In genomic region chr7:100120791-100121261, GRCm38 (mm10) we compare ENCODE assay signal across 8 mouse cellular contexts. TPM values are rescaled to one million over a fixed set of nuclear protein-coding genes. Genes with fewer than 3 reads are reported as not detected.
DNase-seq lines count a peak whose midpoint lies in the region; ATAC-seq and TF ChIP-seq lines count a peak whose summit lies in the region.

No protein-coding gene starts in this region.

- H3K4me1 ChIP-seq in heart, adult 2 months (ENCODE audit: control insufficient read depth, insufficient read depth, low read length), result 0 out of 2 replicates have a peak, but pooled peaks cover 3% of the 10 kb centered on the region
- no peaks in the 10 kb centered on the region for H3K4me1 ChIP-seq in hindbrain, embryonic 11.5 days (replicated peaks; ENCODE audit: control insufficient read depth, insufficient read depth, low read length)
- peaks cover 5 to 8% of the 10 kb centered on the region in 2 experiments; a peak in 3 of 4 replicates for H3K4me1 ChIP-seq in liver, embryonic 14.5 days (replicated peaks; ENCODE audit: control insufficient read depth in 2 of 2, insufficient read depth in 2 of 2, low read length in 1 of 2)
- peaks cover 19% of the 10 kb centered on the region for H3K4me1 ChIP-seq in neural tube, embryonic 15.5 days

- ATAC-seq in hindbrain, embryonic 11.5 days (ENCODE audit: low FRiP score), result peak; percentile 77
- peak; percentile 76 for ATAC-seq in liver, embryonic 14.5 days (ENCODE audit: insufficient read depth)
- peak; percentile 68 for ATAC-seq in neural tube, embryonic 15.5 days (ENCODE audit: low FRiP score)

- peak overlapping the region; percentile 93 for H3K4me3 ChIP-seq in heart, adult 2 months
- peak overlapping the region; percentile 86 for H3K4me3 ChIP-seq in hindbrain, embryonic 11.5 days (ENCODE audit: low read depth, low read length)
- H3K4me3 ChIP-seq in liver, embryonic 14.5 days (ENCODE audit: insufficient read depth in 1 of 2, low read depth in 2 of 2, low read length in 2 of 2), result peak overlapping the region; percentile 87 to 88
- H3K4me3 ChIP-seq in neural tube, embryonic 15.5 days (replicated peaks), result peak overlapping the region; percentile 100

- DNase-seq in heart, adult 2 months, result no peak
- DNase-seq in heart, postnatal 25 days (ENCODE audit: low spot score), result no peak
- peak; percentile 49 for DNase-seq in ES-CJ7 (ENCODE audit: low read depth, low spot score)
- DNase-seq in embryo, embryonic 11.5 days (ENCODE audit: low read depth, low spot score), result peak; percentile 36
- DNase-seq in hindbrain, embryonic 11.5 days (ENCODE audit: low spot score), result no peak
- DNase-seq in liver, embryonic 14.5 days (ENCODE audit: low read depth in 3 of 3, low spot score in 3 of 3), result peak; percentile 51 to 55 (median 52)
- DNase-seq in thymus, postnatal 14 days, result no peak

- peak overlapping the region; percentile 75 for H3K4me2 ChIP-seq in hindbrain, embryonic 11.5 days (replicated peaks; ENCODE audit: low read depth, low read length)
- peak overlapping the region; percentile 71 for H3K4me2 ChIP-seq in liver, embryonic 14.5 days (ENCODE audit: low read depth)
- H3K4me2 ChIP-seq in neural tube, embryonic 15.5 days, result peak overlapping the region; percentile 81

- WGBS in heart, adult 2 months, result under 1% methylated on average over 25 of the region's 25 CpGs
- WGBS in hindbrain, embryonic 11.5 days, result 0% methylated on average over 25 of the region's 25 CpGs
- 0% methylated on average over 25 of the region's 25 CpGs for WGBS in liver, embryonic 14.5 days (ENCODE audit: insufficient replicate concordance)
- WGBS in neural tube, embryonic 15.5 days, result 0% methylated on average over 25 of the region's 25 CpGs

- intact Hi-C loops in heart, adult 2 months (cut with DNase I), result loop anchor here (2.0 to 10.0 kb wide), 3 partner anchors 38 to 244 kb away; partner anchors contain the start of gene Lipt2
- intact Hi-C loops in heart, postnatal 25 days (cut with DNase I), result no loop called here

- no peaks in the 10 kb centered on the region for H3K27me3 ChIP-seq in heart, adult 2 months (ENCODE audit: control insufficient read depth, insufficient read depth, low read length)
- H3K27me3 ChIP-seq in hindbrain, embryonic 11.5 days (ENCODE audit: control insufficient read depth, insufficient read depth, low read length), result no peaks in the 10 kb centered on the region
- no peaks in the 10 kb centered on the region for H3K27me3 ChIP-seq in liver, embryonic 14.5 days (ENCODE audit: control insufficient read depth, insufficient read depth, low read length)
- no peaks in the 10 kb centered on the region for H3K27me3 ChIP-seq in neural tube, embryonic 15.5 days (replicated peaks)

- no peaks in the 10 kb centered on the region for H3K79me2 ChIP-seq in heart, adult 2 months (replicated peaks; ENCODE audit: control insufficient read depth, insufficient read depth, low read length)

- no peak for TF ChIP-seq EP300 in heart, adult 2 months (IDR thresholded peaks at IDR 0.05; ENCODE audit: insufficient read depth, low read depth, low read length)
- no peak for TF ChIP-seq EP300 in liver, embryonic 14.5 days (IDR thresholded peaks at IDR 0.05; ENCODE audit: low read depth)

- H3K27ac ChIP-seq in heart, adult 2 months, result peak overlapping the region; percentile 77
- H3K27ac ChIP-seq in hindbrain, embryonic 11.5 days (ENCODE audit: low read depth, low read length), result peak overlapping the region; percentile 78
- peak overlapping the region; percentile 73 for H3K27ac ChIP-seq in liver, embryonic 14.5 days
- peak overlapping the region; percentile 87 for H3K27ac ChIP-seq in neural tube, embryonic 15.5 days (replicated peaks)

- no peak for TF ChIP-seq CTCF in heart, adult 2 months (IDR thresholded peaks at IDR 0.05)
- no peak for TF ChIP-seq CTCF in liver, embryonic 14.5 days (IDR thresholded peaks at IDR 0.05; ENCODE audit: low read depth)

- no peaks in the 10 kb centered on the region for H3K9me3 ChIP-seq in hindbrain, embryonic 11.5 days (ENCODE audit: control insufficient read depth, low read length)
- H3K9me3 ChIP-seq in liver, embryonic 14.5 days (ENCODE audit: control insufficient read depth, low read length), result peaks cover 2% of the 10 kb centered on the region; the same call in 1 of the 2 replicates
- H3K9me3 ChIP-seq in neural tube, embryonic 15.5 days (replicated peaks), result no peaks in the 10 kb centered on the region

- peak overlapping the region; percentile 80 for H3K9ac ChIP-seq in heart, adult 2 months (ENCODE audit: low read depth, low read length)
- H3K9ac ChIP-seq in hindbrain, embryonic 11.5 days (ENCODE audit: low read depth, low read length), result peak overlapping the region; percentile 84
- peak overlapping the region; percentile 95 for H3K9ac ChIP-seq in liver, embryonic 14.5 days (replicated peaks)
- peak overlapping the region; percentile 87 for H3K9ac ChIP-seq in neural tube, embryonic 15.5 days (replicated peaks)

- H3K36me3 ChIP-seq in heart, adult 2 months (ENCODE audit: control insufficient read depth, insufficient read depth, low read length), result no peaks in the 10 kb centered on the region
- H3K36me3 ChIP-seq in hindbrain, embryonic 11.5 days (ENCODE audit: control insufficient read depth, insufficient read depth, low read length), result 0 out of 2 replicates have a peak, but pooled peaks cover 3% of the 10 kb centered on the region
- H3K36me3 ChIP-seq in liver, embryonic 14.5 days (replicated peaks; ENCODE audit: control insufficient read depth, insufficient read depth, low read depth), result peaks cover 31% of the 10 kb centered on the region
- peaks cover 26% of the 10 kb centered on the region for H3K36me3 ChIP-seq in neural tube, embryonic 15.5 days

- no peak for TF ChIP-seq POLR2A in heart, adult 2 months (IDR thresholded peaks at IDR 0.05; ENCODE audit: insufficient read depth, low read depth, low read length)

RNA-seq across cellular contexts. Expression of gene Pold3, which starts 0.5 kb away (rescaled TPM):
- total RNA-seq in heart, adult 2 months (2021), result 1 to 10 TPM; 9.0 to 9.1 TPM
- polyA plus RNA-seq in heart, adult 2 months (2012; rRNA removed), result 4.4 and 6.5 TPM in 2 replicates
- total RNA-seq in heart, postnatal 25 days (2021), result 1 to 10 TPM; 9.4 to 9.8 TPM
- polyA plus RNA-seq in hindbrain, embryonic 11.5 days (2014; fragmentation: Nextera tagmentation; extraction: Ambion mirVana), result 79.9 and 88.9 TPM in 2 replicates
- polyA plus RNA-seq in liver, embryonic 14.5 days (2012; rRNA removed), result 19.2 and 31.9 TPM in 2 replicates
- polyA plus RNA-seq in liver, embryonic 14.5 days (2014; fragmentation: Nextera tagmentation; extraction: Ambion mirVana), result 50.8 and 51.1 TPM in 2 replicates
- polyA plus RNA-seq in neural tube, embryonic 15.5 days (2015; fragmentation: Nextera tagmentation; extraction: Ambion mirVana), result 40.3 and 46.8 TPM in 2 replicates

RNA-seq across cellular contexts. Expression of gene Lipt2, which starts 38.3 kb away (rescaled TPM):
- 1 to 10 TPM; 5.7 to 6.0 TPM for total RNA-seq in heart, adult 2 months (2021)
- polyA plus RNA-seq in heart, adult 2 months (2012; rRNA removed), result 6.6 and 10.0 TPM in 2 replicates
- total RNA-seq in heart, postnatal 25 days (2021), result 1 to 10 TPM; 4.6 to 5.3 TPM
- 20.8 and 23.7 TPM in 2 replicates for polyA plus RNA-seq in hindbrain, embryonic 11.5 days (2014; fragmentation: Nextera tagmentation; extraction: Ambion mirVana)
- polyA plus RNA-seq in liver, embryonic 14.5 days (2012; rRNA removed), result 2.8 and 3.8 TPM in 2 replicates
- polyA plus RNA-seq in liver, embryonic 14.5 days (2014; fragmentation: Nextera tagmentation; extraction: Ambion mirVana), result 5.3 and 5.6 TPM in 2 replicates
- 16.9 and 17.0 TPM in 2 replicates for polyA plus RNA-seq in neural tube, embryonic 15.5 days (2015; fragmentation: Nextera tagmentation; extraction: Ambion mirVana)

RNA-seq across cellular contexts. Expression of gene Kcne3, which starts 55.5 kb away (rescaled TPM):
- under 1 TPM; 0.59 to 0.94 TPM for total RNA-seq in heart, adult 2 months (2021)
- 2.0 and 2.2 TPM in 2 replicates for polyA plus RNA-seq in heart, adult 2 months (2012; rRNA removed)
- total RNA-seq in heart, postnatal 25 days (2021), result 1 to 10 TPM; 1.0 to 1.1 TPM
- polyA plus RNA-seq in hindbrain, embryonic 11.5 days (2014; fragmentation: Nextera tagmentation; extraction: Ambion mirVana), result 3.4 and 3.9 TPM in 2 replicates
- polyA plus RNA-seq in liver, embryonic 14.5 days (2012; rRNA removed), result 1.4 TPM in 2 replicates
- 0.88 and 1.2 TPM in 2 replicates for polyA plus RNA-seq in liver, embryonic 14.5 days (2014; fragmentation: Nextera tagmentation; extraction: Ambion mirVana)
- polyA plus RNA-seq in neural tube, embryonic 15.5 days (2015; fragmentation: Nextera tagmentation; extraction: Ambion mirVana), result 0.99 and 6.4 TPM in 2 replicates

Comparison
In these comparisons a context has a peak if more than half of its experiments do, and no peak if none do; other contexts are left out.
1. DNase-seq: peak in ES-CJ7 (single experiment), embryo, embryonic 11.5 days (single experiment) and liver, embryonic 14.5 days (3 of 3); none in heart, adult 2 months (0 of 2), heart, postnatal 25 days (single experiment), hindbrain, embryonic 11.5 days (single experiment) and thymus, postnatal 14 days (single experiment).
2. Peak in every context shown above with its lines, with median percentiles within 50 percentile points of each other: H3K27ac ChIP-seq, H3K4me3 ChIP-seq, H3K9ac ChIP-seq, ATAC-seq and H3K4me2 ChIP-seq.